Comparison of ENCODE assay signal across 8 mouse cellular contexts in the genomic region with DNA sequence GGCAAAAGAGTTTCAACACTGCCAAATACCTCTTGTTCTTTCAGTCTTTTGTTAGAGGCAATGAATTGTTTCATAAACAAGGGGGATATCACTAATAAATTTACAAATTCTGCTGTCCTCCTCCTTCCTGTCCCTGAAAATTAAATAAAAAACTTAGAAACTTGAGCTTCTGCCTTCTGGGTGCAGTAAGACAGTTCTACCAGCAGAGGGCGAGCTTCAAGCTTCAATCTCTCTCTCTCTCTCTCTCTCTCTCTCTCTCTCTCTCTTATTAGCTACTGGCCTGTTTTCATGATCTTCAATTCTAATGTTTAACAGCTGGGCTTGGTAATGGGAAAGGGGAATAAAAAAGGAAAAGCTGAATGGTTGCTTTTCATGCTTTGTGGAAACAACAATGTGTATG.
DNase-seq lines count a peak whose midpoint lies in the region; ATAC-seq and TF ChIP-seq lines count a peak whose summit lies in the region.

No protein-coding gene starts in this region.

- no peak for TF ChIP-seq CTCF in lung, adult 2 months (IDR thresholded peaks at IDR 0.05; ENCODE audit: insufficient read depth, low read length)

- H3K4me1 ChIP-seq in lung, embryonic 16.5 days (replicated peaks; ENCODE audit: control insufficient read depth, insufficient read depth, low read length): no peaks in the 10 kb centered on the region
- H3K4me1 ChIP-seq in lung, adult 2 months (ENCODE audit: control insufficient read depth, insufficient read depth, low read length): no peaks in the 10 kb centered on the region
- peaks cover 10% of the 10 kb centered on the region for H3K4me1 ChIP-seq in hindbrain, embryonic 16.5 days (ENCODE audit: control insufficient read depth, insufficient read depth, low read depth, low read length)

- H3K4me2 ChIP-seq in lung, embryonic 16.5 days (ENCODE audit: low read depth, low read length): peak overlapping the region; percentile 21; the same call in 1 of the 2 replicates
- peak overlapping the region; percentile 98 for H3K4me2 ChIP-seq in hindbrain, embryonic 16.5 days (ENCODE audit: low read length)

- no peaks in the 10 kb centered on the region for H3K36me3 ChIP-seq in lung, embryonic 16.5 days (ENCODE audit: control insufficient read depth, insufficient read depth, low read length)
- H3K36me3 ChIP-seq in hindbrain, embryonic 16.5 days (ENCODE audit: control insufficient read depth, insufficient read depth, low read length): no peaks in the 10 kb centered on the region

- no peak overlapping the region for H3K4me3 ChIP-seq in lung, embryonic 16.5 days (ENCODE audit: low read length)
- no peak overlapping the region for H3K4me3 ChIP-seq in lung, adult 2 months (replicated peaks; ENCODE audit: extremely low read depth, low read depth, low read length)
- H3K4me3 ChIP-seq in hindbrain, embryonic 16.5 days (ENCODE audit: low read length): no peak overlapping the region

- no peak for TF ChIP-seq POLR2A in lung, adult 2 months (IDR thresholded peaks at IDR 0.05; ENCODE audit: borderline replicate concordance, extremely low read depth, low read depth, low read length)

- DNase-seq in gastrocnemius, postnatal 14 days: peak; percentile 17
- DNase-seq in gastrocnemius, adult 8-10 months (ENCODE audit: low spot score in 2 of 2): no peak
- no peak for DNase-seq in lung, adult 2 months
- DNase-seq in cerebellum, adult 11-12 months: peak; percentile 44
- peak; percentile 62 for DNase-seq in telencephalon, adult 2 months (ENCODE audit: low read depth, low spot score)
- DNase-seq in thymus, adult 18-20 months: no peak

- no peaks in the 10 kb centered on the region for H3K9me3 ChIP-seq in lung, embryonic 16.5 days (ENCODE audit: control insufficient read depth, low read length)
- no peaks in the 10 kb centered on the region for H3K9me3 ChIP-seq in hindbrain, embryonic 16.5 days (ENCODE audit: control insufficient read depth, low read length)

- no peak overlapping the region for H3K9ac ChIP-seq in lung, embryonic 16.5 days (ENCODE audit: low read length)
- H3K9ac ChIP-seq in hindbrain, embryonic 16.5 days (ENCODE audit: low read depth, low read length): no peak overlapping the region

- peaks cover 13% of the 10 kb centered on the region for H3K27me3 ChIP-seq in lung, embryonic 16.5 days (ENCODE audit: control insufficient read depth, insufficient read depth, low read depth, low read length)
- no peaks in the 10 kb centered on the region for H3K27me3 ChIP-seq in hindbrain, embryonic 16.5 days (replicated peaks; ENCODE audit: control insufficient read depth, insufficient read depth, low read length)

- ATAC-seq in lung, embryonic 16.5 days (ENCODE audit: low read depth): no peak
- ATAC-seq in hindbrain, embryonic 16.5 days: no peak

- no peak overlapping the region for H3K27ac ChIP-seq in lung, embryonic 16.5 days (ENCODE audit: low read length)
- no peak overlapping the region for H3K27ac ChIP-seq in hindbrain, embryonic 16.5 days (ENCODE audit: low read depth, low read length)

- intact Hi-C loops in gastrocnemius, postnatal 14 days (cut with DNase I; ENCODE audit: low total_unique reads): no loop called here

- WGBS in lung, embryonic 16.5 days: 0% methylated on average over 1 of the region's 1 CpGs
- 0% methylated on average over 1 of the region's 1 CpGs for WGBS in lung, adult 2 months
- whole genome bisulfite sequencing in hindbrain, embryonic 16.5 days: 0% methylated on average over 1 of the region's 1 CpGs

Comparison
In these comparisons a context has a peak if more than half of its experiments do, and no peak if none do; other contexts are left out.
1. DNase-seq: peak in gastrocnemius, postnatal 14 days (single experiment), cerebellum, adult 11-12 months (single experiment) and telencephalon, adult 2 months (single experiment); none in gastrocnemius, adult 8-10 months (0 of 2), lung, adult 2 months (single experiment) and thymus, adult 18-20 months (0 of 2).